Mouse (Mus musculus) gastrocnemius, adult 8-10 months (tissue): ENCODE data around the gene Ppp1r3e. TPM values are rescaled to one million over a fixed set of nuclear protein-coding genes. Genes with fewer than 3 reads are reported as not detected.

ENCODE experiments used
- total RNA-seq, 4 experiments: library from RNA; stranded (reverse); gene quantifications; 2 replicates each; pipeline ENCODE4 v1.2.4; 2022

Gene Ppp1r3e
- total RNA-seq, 4 experiments from 2014 or later = 3.6 to 5.3 (median 4.0) TPM

Other genes starting within 250 kb of the Ppp1r3e start
- gene Gm17606, start 236.6 kb downstream of the Ppp1r3e start, total RNA-seq = not detected
- under 1 TPM in 2 of 4 experiments, not detected in 2; 0.08 to 0.12 TPM for gene Cdh24, start 236.2 kb downstream of the Ppp1r3e start, total RNA-seq
- gene 1700123O20Rik, start 191.3 kb downstream of the Ppp1r3e start, total RNA-seq = 1 to 10 TPM; 7.1 to 9.4 (median 8.0) TPM
- 10 to 100 TPM; 46.2 to 72.1 (median 55.9) TPM for gene Acin1, start 190.6 kb downstream of the Ppp1r3e start, total RNA-seq
- not detected for gene Gm29776, start 178.7 kb downstream of the Ppp1r3e start, total RNA-seq
- not detected for gene Cebpe, start 165.4 kb downstream of the Ppp1r3e start, total RNA-seq
- gene Slc7a8, start 95.6 kb downstream of the Ppp1r3e start, total RNA-seq = 10 to 100 TPM; 11.3 to 17.4 (median 12.2) TPM
- 1 to 10 TPM; 2.2 to 3.2 (median 2.5) TPM for gene Rnf212b, start 63.4 kb downstream of the Ppp1r3e start, total RNA-seq
- gene Homez, start 6.6 kb downstream of the Ppp1r3e start, total RNA-seq = 1 to 10 TPM; 3.3 to 7.6 (median 5.2) TPM
- 10 to 100 TPM; 23.8 to 31.4 (median 26.8) TPM for gene Bcl2l2, start 5.8 kb upstream of the Ppp1r3e start, total RNA-seq
- 1 to 10 TPM in 3 of 4 experiments, under 1 TPM in 1; 0.83 to 7.4 (median 3.1) TPM for gene Gm20521, start 5.9 kb upstream of the Ppp1r3e start, total RNA-seq
- 10 to 100 TPM; 44.2 to 55.9 (median 50.0) TPM for gene Pabpn1, start 14.9 kb upstream of the Ppp1r3e start, total RNA-seq
- gene Slc22a17, start 35.6 kb upstream of the Ppp1r3e start, total RNA-seq = 1 to 10 TPM in 3 of 4 experiments, under 1 TPM in 1; 0.68 to 1.4 (median 1.2) TPM
- gene Efs, start 48.6 kb upstream of the Ppp1r3e start, total RNA-seq = 1 to 10 TPM in 1 of 4 experiments, under 1 TPM in 3; 0.48 to 1.1 (median 0.86) TPM
- not detected for gene Il25, start 55.1 kb upstream of the Ppp1r3e start, total RNA-seq
- gene Cmtm5, start 58.7 kb upstream of the Ppp1r3e start, total RNA-seq = not detected
- 100 to 1,000 TPM; 106 to 159 (median 128) TPM for gene Myh6, start 89.4 kb upstream of the Ppp1r3e start, total RNA-seq
- not detected for gene Gm17428, start 99.4 kb upstream of the Ppp1r3e start, total RNA-seq
- 100 to 1,000 TPM; 508 to 760 (median 618) TPM for gene Myh7, start 117.1 kb upstream of the Ppp1r3e start, total RNA-seq
- 10 to 100 TPM; 18.5 to 19.7 (median 19.1) TPM for gene Ngdn, start 137.9 kb upstream of the Ppp1r3e start, total RNA-seq
- 1 to 10 TPM; 4.9 to 6.2 (median 5.6) TPM for gene Zfhx2, start 214.8 kb upstream of the Ppp1r3e start, total RNA-seq
- 10 to 100 TPM; 13.4 to 15.6 (median 14.9) TPM for gene Thtpa, start 217.2 kb upstream of the Ppp1r3e start, total RNA-seq
- gene Ap1g2, start 229.0 kb upstream of the Ppp1r3e start, total RNA-seq = 1 to 10 TPM; 2.2 to 3.9 (median 3.6) TPM
- gene Jph4, start 239.4 kb upstream of the Ppp1r3e start, total RNA-seq = under 1 TPM in 2 of 4 experiments, not detected in 2; 0.08 to 0.19 TPM